Mouse (Mus musculus): ENCODE results near the gene Mpv17.

- TF ChIP-seq MAX (IDR thresholded peaks at IDR 0.05; ENCODE audit: low read depth) (no peak), E2F4 (IDR thresholded peaks at IDR 0.05; ENCODE audit: insufficient read depth) (no peak), POLR2A (IDR thresholded peaks at IDR 0.05; ENCODE audit: insufficient read length, low read depth) (no peak), MYOD1 (IDR thresholded peaks at IDR 0.05; ENCODE audit: control insufficient read depth in 1 of 3, insufficient read length in 2 of 3, low read depth in 2 of 3) (no peak), TCF12 (IDR thresholded peaks at IDR 0.05; ENCODE audit: insufficient read depth, poor library complexity, severe bottlenecking) (no peak), CEBPB (IDR thresholded peaks at IDR 0.05; ENCODE audit: insufficient read depth, poor library complexity, severe bottlenecking) (no peak)
Measured at GRCm38 (mm10) chr5:31193631-31194281, 39.7 kb upstream of the Mpv17 start.

Measured in myocyte (in vitro differentiated cells).